Mouse (Mus musculus): Measurements from ENCODE around the gene Smarcb1. TPM values are rescaled to one million over a fixed set of nuclear protein-coding genes. Genes with fewer than 3 reads are reported as not detected.
"Not testable (repeated sequence)": the region's sequence is repeated elsewhere in the genome, so short reads cannot be mapped to it uniquely, and the experiment has no call there.

The Smarcb1 gene
- polyA plus RNA-seq, 1 experiment from 2014 or later = 103 TPM

DNA sequence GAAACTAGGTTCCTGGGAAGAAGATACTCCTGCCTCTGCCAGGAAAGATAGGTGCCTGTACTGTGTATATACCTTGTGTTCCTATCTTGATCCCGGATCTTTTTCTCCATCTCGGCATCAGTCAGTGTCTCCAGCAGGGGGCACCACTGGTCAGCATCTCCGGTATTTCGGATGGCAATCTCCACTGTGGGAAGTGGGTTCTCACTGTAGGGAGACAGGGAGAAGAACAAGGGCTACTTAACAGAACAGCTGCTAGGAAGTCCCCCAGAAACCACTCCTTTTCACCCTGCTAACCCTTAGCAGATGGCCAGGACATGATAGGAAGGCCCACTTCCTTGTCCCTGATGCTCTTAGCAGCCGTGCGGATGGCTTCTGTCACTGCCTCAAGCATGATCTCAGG is 24.0 kb downstream of the Smarcb1 start:
- no peak for ATAC-seq (ENCODE audit: insufficient number of reproducible peaks, insufficient read depth, low FRiP score, low read depth)
- 45% methylated on average over 6 of the region's 6 CpGs for WGBS
- Histone ChIP-seq H3K9me3 (ENCODE audit: control insufficient read depth, low read length) (no peaks in the 10 kb centered on the region), H3K4me2 (ENCODE audit: low read length) (no peak overlapping the region), H3K4me3 (ENCODE audit: control insufficient read depth in 1 of 2, insufficient read depth in 1 of 2, low read depth in 1 of 2, low read length in 2 of 2) (no peak overlapping the region), H3K36me3 (ENCODE audit: control insufficient read depth, insufficient read depth, low read length) (peaks cover 72% of the 10 kb centered on the region), H3K4me1 (ENCODE audit: control insufficient read depth in 2 of 2, insufficient read depth in 2 of 2, low read length in 2 of 2) (peaks cover 14 to 28% of the 10 kb centered on the region in 2 experiments), H3K9ac (ENCODE audit: low read length) (no peak overlapping the region), H3K27ac (replicated peaks in 1 of 2; ENCODE audit: control insufficient read depth in 1 of 2, insufficient read depth in 1 of 2, low read depth in 2 of 2, low read length in 2 of 2) (no peak overlapping the region), H3K27me3 (ENCODE audit: control insufficient read depth, insufficient read depth, low read length) (no peaks in the 10 kb centered on the region)

DNA sequence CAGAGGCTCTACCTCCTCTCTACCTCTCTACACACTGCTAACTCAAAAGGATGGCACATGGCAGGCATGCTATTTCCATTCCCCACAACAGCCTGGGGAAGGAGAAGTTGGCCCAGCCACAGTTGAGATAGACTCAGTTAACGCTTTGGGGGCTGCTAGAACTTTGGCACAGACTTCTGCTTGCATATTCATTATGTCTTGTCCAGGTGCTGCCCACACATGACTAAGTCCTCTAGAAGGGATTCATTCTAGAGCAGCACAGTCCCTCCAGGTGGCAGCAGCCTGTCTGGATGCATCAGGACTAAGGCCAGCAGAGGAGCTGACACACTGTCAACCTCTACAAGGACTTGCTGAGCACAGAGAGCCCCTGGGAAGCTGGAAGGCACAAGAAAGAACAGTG is 25.2 kb downstream of the Smarcb1 start:
- H3K4me3 ChIP-seq (ENCODE audit: control insufficient read depth in 1 of 2, insufficient read depth in 1 of 2, low read depth in 1 of 2, low read length in 2 of 2) = no peak overlapping the region
- no peak for ATAC-seq (ENCODE audit: insufficient number of reproducible peaks, insufficient read depth, low FRiP score, low read depth)
- no peaks in the 10 kb centered on the region for H3K27me3 ChIP-seq (ENCODE audit: control insufficient read depth, insufficient read depth, low read length)
- H3K36me3 ChIP-seq (ENCODE audit: control insufficient read depth, insufficient read depth, low read length) = peaks cover 60% of the 10 kb centered on the region
- peaks cover 14 to 28% of the 10 kb centered on the region in 2 experiments for H3K4me1 ChIP-seq (ENCODE audit: control insufficient read depth in 2 of 2, insufficient read depth in 2 of 2, low read length in 2 of 2)
- 88% methylated on average over 1 of the region's 1 CpGs for WGBS
- H3K27ac ChIP-seq (replicated peaks in 1 of 2; ENCODE audit: control insufficient read depth in 1 of 2, insufficient read depth in 1 of 2, low read depth in 2 of 2, low read length in 2 of 2) = no peak overlapping the region
- H3K9me3 ChIP-seq (ENCODE audit: control insufficient read depth, low read length) = no peaks in the 10 kb centered on the region
- H3K9ac ChIP-seq (ENCODE audit: low read length) = no peak overlapping the region
- no peak overlapping the region for H3K4me2 ChIP-seq (ENCODE audit: low read length)

DNA sequence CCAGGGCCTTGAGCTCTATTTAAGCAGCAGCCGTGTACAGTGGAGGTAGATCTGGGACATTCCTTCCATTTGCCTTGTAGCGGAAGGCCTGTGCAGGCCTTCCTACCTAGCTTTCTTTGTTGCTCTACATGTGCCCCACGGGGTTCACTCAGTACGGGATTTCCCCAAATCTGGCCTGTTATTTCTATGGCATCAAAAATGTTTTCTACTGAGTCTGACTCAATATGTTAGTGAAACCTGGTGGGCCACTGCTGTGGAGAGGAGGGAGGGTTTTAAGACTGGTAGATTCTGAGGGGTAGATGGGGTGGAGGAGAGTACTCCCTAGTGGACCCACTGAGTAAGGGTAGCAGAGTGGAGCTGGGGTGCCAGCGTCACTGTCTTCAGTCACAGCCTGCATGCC is 25.7 kb downstream of the Smarcb1 start:
- Histone ChIP-seq H3K9ac (ENCODE audit: low read length) (no peak overlapping the region), H3K27me3 (ENCODE audit: control insufficient read depth, insufficient read depth, low read length) (no peaks in the 10 kb centered on the region), H3K4me2 (ENCODE audit: low read length) (no peak overlapping the region), H3K4me3 (ENCODE audit: control insufficient read depth in 1 of 2, insufficient read depth in 1 of 2, low read depth in 1 of 2, low read length in 2 of 2) (no peak overlapping the region), H3K27ac (replicated peaks in 1 of 2; ENCODE audit: control insufficient read depth in 1 of 2, insufficient read depth in 1 of 2, low read depth in 2 of 2, low read length in 2 of 2) (no peak overlapping the region), H3K9me3 (ENCODE audit: control insufficient read depth, low read length) (no peaks in the 10 kb centered on the region), H3K36me3 (ENCODE audit: control insufficient read depth, insufficient read depth, low read length) (peaks cover 55% of the 10 kb centered on the region), H3K4me1 (ENCODE audit: control insufficient read depth in 2 of 2, insufficient read depth in 2 of 2, low read length in 2 of 2) (peaks cover 14 to 28% of the 10 kb centered on the region in 2 experiments)
- ATAC-seq (ENCODE audit: insufficient number of reproducible peaks, insufficient read depth, low FRiP score, low read depth) = no peak
- 96% methylated on average over 5 of the region's 5 CpGs for WGBS

DNA sequence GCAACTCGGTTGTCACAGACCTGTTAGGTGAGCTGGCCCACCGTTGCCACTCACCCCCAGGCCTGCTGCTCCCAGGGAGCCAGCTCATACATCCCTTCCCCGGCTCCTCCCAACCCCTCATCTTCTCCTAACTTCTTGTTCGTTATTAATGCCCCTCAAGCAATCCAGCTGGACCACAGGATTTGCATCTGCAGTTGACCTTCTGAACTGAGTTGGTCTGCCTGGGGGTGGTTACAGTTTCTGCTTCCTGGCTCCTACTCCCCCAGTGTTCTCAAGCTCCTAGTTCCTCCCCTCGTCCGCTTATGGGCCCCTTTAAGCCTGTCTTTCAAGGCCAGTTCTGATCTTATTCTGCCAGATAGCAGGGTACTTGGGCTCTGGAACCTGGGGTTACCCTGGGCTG is 26.8 kb downstream of the Smarcb1 start:
- Histone ChIP-seq H3K36me3 (ENCODE audit: control insufficient read depth, insufficient read depth, low read length) (peaks cover 49% of the 10 kb centered on the region), H3K9ac (ENCODE audit: low read length) (no peak overlapping the region), H3K4me3 (ENCODE audit: control insufficient read depth in 1 of 2, insufficient read depth in 1 of 2, low read depth in 1 of 2, low read length in 2 of 2) (no peak overlapping the region), H3K4me2 (ENCODE audit: low read length) (no peak overlapping the region), H3K4me1 (ENCODE audit: control insufficient read depth in 2 of 2, insufficient read depth in 2 of 2, low read length in 2 of 2) (peaks cover 14 to 27% of the 10 kb centered on the region in 2 experiments), H3K27ac (replicated peaks in 1 of 2; ENCODE audit: control insufficient read depth in 1 of 2, insufficient read depth in 1 of 2, low read depth in 2 of 2, low read length in 2 of 2) (no peak overlapping the region), H3K9me3 (ENCODE audit: control insufficient read depth, low read length) (no peaks in the 10 kb centered on the region), H3K27me3 (ENCODE audit: control insufficient read depth, insufficient read depth, low read length) (no peaks in the 10 kb centered on the region)
- 70% methylated on average over 6 of the region's 6 CpGs for WGBS
- ATAC-seq (ENCODE audit: insufficient number of reproducible peaks, insufficient read depth, low FRiP score, low read depth) = no peak

DNA sequence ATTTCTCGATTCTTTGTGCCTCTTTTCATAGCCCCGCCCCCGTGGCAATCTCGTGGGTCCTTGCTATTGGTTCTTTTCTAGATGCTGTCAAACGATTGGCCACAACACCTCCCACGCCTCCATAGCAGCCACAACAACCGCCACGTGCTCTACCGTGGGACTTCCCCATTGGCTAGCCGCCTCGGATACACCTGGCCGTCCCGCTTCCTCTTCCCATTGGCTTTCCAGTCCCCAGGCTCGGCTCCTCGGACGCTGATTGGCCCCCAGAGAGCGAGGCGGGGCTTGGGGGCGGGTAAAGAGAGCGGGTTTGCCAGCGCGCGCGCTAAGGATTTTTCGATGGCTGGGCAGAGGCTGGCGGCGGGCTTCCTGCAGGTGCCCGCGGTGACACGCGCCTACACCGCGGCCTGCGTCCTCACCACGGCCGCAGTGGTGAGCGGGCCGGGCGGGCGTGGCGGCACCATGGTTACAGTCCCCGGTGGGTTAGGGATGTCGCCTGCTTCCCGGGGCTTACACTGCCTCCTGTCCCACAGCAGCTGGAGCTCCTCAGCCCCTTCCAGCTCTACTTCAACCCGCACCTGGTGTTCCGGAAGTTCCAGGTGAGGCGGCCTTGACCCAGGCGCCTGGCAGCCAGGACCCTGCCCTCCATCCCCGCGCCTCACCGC is 28.2 kb downstream of the Smarcb1 start, which contains the start of gene Derl3:
Gene Derl3, plus strand, starts transcription at position 325 of the 662 bp plus-strand sequence.
- Histone ChIP-seq H3K27me3 (ENCODE audit: control insufficient read depth, insufficient read depth, low read length) (no peaks in the 10 kb centered on the region), H3K4me1 (ENCODE audit: control insufficient read depth in 2 of 2, insufficient read depth in 2 of 2, low read length in 2 of 2) (peaks cover 8 to 13% of the 10 kb centered on the region in 2 experiments; a peak in 3 of 4 replicates), H3K9ac (ENCODE audit: low read length) (peak within 1 kb of the TSS; percentile 62), H3K36me3 (ENCODE audit: control insufficient read depth, insufficient read depth, low read length) (peaks cover 42% of the 10 kb centered on the region), H3K4me2 (ENCODE audit: low read length) (peak within 1 kb of the TSS; percentile 88), H3K4me3 (ENCODE audit: control insufficient read depth in 1 of 2, insufficient read depth in 1 of 2, low read depth in 1 of 2, low read length in 2 of 2) (peak within 1 kb of the TSS; percentile 38 to 44), H3K9me3 (ENCODE audit: control insufficient read depth, low read length) (no peaks in the 10 kb centered on the region), H3K27ac (replicated peaks in 1 of 2; ENCODE audit: control insufficient read depth in 1 of 2, insufficient read depth in 1 of 2, low read depth in 2 of 2, low read length in 2 of 2) (no peak within 1 kb of the TSS)
- ATAC-seq (ENCODE audit: insufficient number of reproducible peaks, insufficient read depth, low FRiP score, low read depth) = peak; percentile 95
- 2% methylated on average over 44 of the region's 51 CpGs for WGBS

DNA sequence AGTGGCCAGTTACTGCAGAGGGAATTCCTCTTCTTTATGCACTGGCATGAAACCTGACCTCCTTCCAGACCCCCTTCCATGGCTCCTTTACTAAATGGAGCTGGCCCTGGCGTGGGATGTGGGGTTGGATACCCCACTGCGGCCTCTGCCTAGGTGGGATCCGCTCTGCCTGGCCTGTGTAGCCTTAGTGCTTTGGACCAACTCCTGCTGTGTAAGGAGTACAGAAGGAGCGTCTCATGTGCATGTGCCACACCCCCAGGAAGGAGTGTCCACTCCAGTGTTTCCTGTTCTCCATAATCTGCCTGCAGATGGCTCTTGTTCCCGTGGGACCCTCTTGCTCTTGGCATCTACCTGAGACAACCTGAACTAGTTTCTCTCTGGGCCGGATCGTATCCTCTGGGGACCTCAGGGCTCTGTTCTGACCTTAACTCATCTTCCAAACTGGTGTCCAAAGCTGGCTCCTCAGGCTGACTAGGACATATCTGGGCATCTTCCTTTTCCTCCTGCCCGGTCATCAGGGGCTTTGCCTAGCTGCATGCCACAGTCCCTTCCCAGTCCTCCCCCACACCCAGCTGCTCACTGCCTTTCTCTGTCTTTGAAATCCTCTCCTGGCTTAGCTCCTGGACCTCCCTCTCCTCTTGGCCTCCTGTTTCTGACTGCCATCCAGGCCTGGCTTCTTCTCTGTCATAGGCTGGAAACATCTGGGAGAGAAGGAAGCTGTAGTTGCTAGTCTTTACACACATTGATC is 31.8 kb downstream of the Smarcb1 start:
- Histone ChIP-seq H3K4me3 (ENCODE audit: control insufficient read depth in 1 of 2, insufficient read depth in 1 of 2, low read depth in 1 of 2, low read length in 2 of 2) (no peak overlapping the region), H3K36me3 (ENCODE audit: control insufficient read depth, insufficient read depth, low read length) (peaks cover 9% of the 10 kb centered on the region; the same call in 1 of the 2 replicates), H3K9ac (ENCODE audit: low read length) (no peak overlapping the region), H3K27me3 (ENCODE audit: control insufficient read depth, insufficient read depth, low read length) (no peaks in the 10 kb centered on the region), H3K4me2 (ENCODE audit: low read length) (no peak overlapping the region), H3K9me3 (ENCODE audit: control insufficient read depth, low read length) (no peaks in the 10 kb centered on the region), H3K4me1 (ENCODE audit: control insufficient read depth in 2 of 2, insufficient read depth in 2 of 2, low read length in 2 of 2) (peaks cover 5 to 6% of the 10 kb centered on the region in 2 experiments; a peak in 3 of 4 replicates), H3K27ac (replicated peaks in 1 of 2; ENCODE audit: control insufficient read depth in 1 of 2, insufficient read depth in 1 of 2, low read depth in 2 of 2, low read length in 2 of 2) (no peak overlapping the region)
- no peak for ATAC-seq (ENCODE audit: insufficient number of reproducible peaks, insufficient read depth, low FRiP score, low read depth)
- 42% methylated on average over 8 of the region's 8 CpGs for WGBS

DNA sequence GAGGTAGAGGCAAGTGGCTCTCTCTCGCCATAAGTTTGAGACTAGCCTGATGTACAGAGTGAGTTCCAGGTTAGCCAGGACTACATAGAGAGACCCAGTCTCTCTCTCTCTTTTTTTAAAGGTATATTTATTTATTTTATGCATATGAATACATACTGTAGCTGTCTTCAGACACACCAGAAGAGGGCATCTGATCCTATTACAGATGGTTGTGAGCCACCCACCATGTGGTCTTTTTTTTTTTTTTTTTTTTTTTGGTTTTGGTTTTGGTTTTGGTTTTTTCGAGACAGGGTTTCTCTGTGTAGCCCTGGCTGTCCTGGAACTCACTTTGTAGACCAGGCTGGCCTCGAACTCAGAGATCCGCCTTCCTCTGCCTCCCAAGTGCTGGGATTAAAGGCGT is 33.9 kb downstream of the Smarcb1 start:
- not testable (repeated sequence) for H3K36me3 ChIP-seq (ENCODE audit: control insufficient read depth, insufficient read depth, low read length); H3K9me3 ChIP-seq (ENCODE audit: control insufficient read depth, low read length); H3K27me3 ChIP-seq (ENCODE audit: control insufficient read depth, insufficient read depth, low read length); H3K4me2 ChIP-seq (ENCODE audit: low read length); H3K27ac ChIP-seq (replicated peaks in 1 of 2; ENCODE audit: control insufficient read depth in 1 of 2, insufficient read depth in 1 of 2, low read depth in 2 of 2, low read length in 2 of 2); H3K9ac ChIP-seq (ENCODE audit: low read length); H3K4me1 ChIP-seq (ENCODE audit: control insufficient read depth in 2 of 2, insufficient read depth in 2 of 2, low read length in 2 of 2); H3K4me3 ChIP-seq (ENCODE audit: control insufficient read depth in 1 of 2, insufficient read depth in 1 of 2, low read depth in 1 of 2, low read length in 2 of 2); ATAC-seq (ENCODE audit: insufficient number of reproducible peaks, insufficient read depth, low FRiP score, low read depth)
- WGBS = 77% methylated on average over 5 of the region's 5 CpGs
